Mouse (Mus musculus): ENCODE measurements around the gene Vps13c. TPM values are rescaled to one million over a fixed set of nuclear protein-coding genes. Genes with fewer than 3 reads are reported as not detected.

The Vps13c gene
- polyA plus RNA-seq, 1 experiment, result 9.2 TPM

DNA sequence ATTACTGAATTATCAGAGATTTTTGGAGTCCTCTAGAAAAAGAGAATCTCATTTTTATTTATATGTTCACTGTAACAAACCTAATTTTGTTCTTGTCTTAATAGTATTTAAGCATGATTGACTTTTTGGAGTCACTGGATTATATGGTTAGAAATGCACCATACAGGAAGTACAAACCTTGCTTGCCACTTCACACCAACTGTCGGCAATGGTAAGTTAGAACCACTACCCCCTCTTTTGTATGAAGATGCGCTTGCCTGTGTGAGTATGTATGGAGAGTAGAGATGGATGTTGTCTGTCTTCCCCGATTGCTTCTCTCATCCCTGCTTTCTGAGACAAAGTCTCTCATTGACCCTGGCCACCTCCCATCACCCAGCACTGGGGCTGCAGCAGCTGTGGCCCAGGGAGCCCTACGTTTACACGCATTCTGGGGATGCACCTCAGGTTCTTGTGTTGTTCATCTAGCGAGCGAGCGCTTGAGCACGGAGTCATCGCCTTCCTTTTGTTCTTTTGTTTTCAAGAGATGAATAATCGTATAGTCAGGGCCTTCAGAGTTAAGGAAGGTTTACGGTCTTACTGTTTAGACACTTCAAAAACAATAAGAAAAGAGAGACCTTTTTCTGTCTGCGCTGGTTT is 43.3 kb downstream of the Vps13c start:
- DNase-seq (ENCODE audit: low read depth), result no peak

DNA sequence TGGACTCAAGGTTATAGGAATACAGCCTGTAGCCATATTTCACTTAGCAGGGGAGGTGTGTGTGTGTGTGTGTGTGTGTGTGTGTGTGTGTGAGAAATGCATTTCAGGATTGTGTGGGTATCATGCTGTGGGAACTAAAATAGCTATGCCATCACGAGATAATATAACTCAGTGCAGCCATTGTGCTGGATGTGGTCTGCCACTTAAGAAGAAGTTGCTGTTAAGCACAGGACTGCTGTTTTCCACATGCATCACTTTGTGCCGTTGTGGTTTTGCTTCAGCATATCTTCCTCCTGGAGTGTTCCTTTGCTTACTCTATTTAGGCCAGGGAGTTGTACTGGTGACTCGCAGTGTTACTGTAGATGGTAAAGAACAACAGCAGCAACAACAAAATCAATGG is 43.9 kb downstream of the Vps13c start:
- DNase-seq (ENCODE audit: low read depth), result no peak

DNA sequence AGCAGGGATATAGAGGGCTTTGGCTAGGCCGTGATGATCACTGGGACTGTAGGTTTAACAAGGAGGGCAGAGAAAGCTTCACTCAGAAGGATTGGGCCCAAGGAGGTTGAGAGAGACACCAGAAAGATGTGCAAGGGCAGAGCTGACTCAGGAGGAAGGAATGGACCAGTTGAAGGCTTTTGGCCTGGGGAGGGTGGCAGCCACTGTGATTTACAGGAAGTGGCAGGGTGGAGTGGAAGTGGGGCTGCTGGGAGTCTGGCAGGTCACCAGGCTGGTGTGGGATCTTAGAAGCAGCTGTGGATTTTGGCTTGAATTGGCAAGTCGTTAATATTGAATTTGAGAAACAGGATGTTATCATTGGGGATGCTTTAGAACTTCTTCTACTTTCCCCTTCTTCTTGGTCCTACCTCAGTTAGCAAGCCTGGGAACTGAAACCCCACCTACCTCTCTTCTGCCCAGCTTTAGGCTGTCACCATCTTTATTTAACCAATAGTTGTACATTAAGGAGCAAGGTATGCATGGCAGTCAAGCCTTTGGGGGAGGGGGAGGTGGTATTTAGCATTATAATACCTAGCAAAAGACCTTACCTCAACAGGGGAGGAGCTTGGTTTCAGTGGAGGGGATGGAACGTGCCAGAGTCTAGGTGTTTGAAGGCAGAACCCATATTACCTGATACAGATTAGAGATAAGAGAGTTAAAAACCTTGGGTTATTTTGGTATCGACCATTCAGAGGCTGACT is 47.0 kb downstream of the Vps13c start:
- no peak for DNase-seq (ENCODE audit: low read depth)

DNA sequence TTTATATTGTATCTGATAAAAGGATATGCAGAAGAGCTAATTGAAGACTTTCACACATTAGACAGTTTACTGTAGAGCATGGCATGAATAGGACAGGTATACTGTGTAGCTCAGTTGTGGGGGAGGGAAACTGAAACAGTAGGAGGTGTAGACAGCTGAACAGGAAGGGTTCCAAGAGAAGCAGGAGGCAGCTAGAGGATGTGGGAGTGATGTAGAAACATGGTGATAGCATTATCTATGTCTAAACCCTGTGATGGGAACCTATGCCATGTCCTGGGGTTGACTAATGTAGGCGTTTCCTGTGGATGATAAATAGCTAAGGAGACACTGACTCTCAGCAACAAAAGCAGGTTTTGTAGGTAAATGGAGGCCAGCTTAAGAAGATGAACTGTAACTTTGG is 53.3 kb downstream of the Vps13c start:
- no peak for DNase-seq (ENCODE audit: low read depth)

DNA sequence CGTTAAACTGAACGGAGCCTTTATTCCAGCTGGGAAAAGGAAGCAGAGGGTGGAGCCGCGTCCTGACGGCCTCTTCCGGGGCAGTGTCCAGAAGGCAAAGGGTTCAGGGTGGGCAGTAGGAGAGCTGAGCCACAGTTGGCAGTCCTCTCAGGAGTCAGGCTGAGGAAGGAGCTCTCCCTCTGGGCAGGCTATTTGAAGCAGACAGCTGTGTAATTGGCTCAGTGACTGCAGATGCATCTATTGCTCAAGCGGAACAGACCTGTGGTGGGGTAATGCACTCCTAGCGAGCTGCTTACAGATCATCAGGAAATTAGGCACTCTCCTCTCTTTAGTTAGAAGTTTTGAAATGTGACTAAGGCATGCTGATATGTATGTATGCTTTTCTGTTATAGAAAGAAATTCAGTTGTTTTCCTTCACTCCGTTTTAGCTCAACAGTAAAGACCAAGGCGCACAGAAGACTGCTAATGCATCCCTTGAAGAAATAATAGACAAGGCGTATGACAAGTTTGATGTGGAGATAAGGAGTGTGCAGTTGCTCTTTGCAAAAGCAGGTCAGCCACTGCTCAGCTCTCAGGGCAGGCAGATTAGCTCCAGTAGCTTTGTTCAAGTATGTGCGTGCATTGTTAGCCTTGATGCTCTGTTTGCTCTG is 56.6 kb downstream of the Vps13c start:
- no peak for DNase-seq (ENCODE audit: low read depth)

DNA sequence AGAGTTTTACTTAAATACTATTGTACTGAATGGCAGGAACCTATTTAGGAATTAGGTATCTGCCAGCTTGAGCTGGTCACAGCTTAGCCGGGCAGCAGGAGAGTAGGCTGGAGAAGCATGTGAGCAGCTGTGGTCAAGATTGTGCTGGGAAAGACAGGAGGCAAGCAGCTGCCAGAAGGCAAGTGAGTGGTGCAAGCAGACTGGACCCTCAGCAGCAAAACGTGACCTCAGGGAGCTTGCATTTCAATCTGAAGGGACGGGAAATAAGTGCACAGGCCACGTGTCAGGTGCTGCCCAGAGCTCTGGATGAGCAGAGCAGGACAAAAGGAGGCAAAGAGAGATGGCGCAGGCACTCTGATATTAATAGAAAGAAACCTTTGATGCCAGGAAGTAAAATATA is 60.2 kb downstream of the Vps13c start:
- no peak for DNase-seq (ENCODE audit: low read depth)

DNA sequence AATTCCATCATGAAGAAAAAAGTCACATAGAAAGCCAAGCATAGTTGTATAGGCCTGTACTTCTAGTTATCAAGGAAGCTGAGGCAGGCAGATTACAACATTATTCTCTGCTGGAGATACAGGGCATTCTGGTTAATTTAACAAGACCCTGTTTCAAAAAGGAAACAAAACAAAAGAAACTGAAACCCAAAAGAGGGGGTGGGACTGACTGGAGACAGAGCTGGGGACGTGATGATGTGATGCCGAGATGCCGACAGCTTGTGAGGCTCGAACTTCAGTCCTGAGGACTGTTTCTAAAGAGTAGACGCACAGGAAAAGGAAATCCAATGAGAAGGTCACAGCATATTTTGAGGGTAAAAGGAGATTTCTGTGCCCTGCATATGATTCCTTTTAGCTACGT is 64.2 kb downstream of the Vps13c start:
- DNase-seq (ENCODE audit: low read depth), result no peak

DNA sequence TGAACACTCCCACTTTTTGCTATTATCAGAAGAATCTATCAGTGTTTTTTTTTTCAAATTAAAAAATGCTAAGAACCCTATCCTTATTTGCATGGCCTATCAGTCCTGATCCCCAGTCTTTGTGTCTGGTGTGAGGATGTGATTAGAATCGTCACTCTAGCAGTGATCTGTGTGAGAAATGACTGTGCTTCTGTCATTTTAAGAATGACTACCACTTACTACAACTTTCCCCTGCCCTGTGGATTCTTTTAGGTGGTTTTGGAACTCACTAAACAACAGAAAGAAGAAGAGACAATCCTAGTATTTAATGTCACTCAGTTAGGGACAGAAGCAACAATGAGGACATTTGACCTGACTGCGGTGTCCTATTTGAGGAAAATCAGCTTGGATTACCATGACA is 65.3 kb downstream of the Vps13c start:
- DNase-seq (ENCODE audit: low read depth), result no peak

DNA sequence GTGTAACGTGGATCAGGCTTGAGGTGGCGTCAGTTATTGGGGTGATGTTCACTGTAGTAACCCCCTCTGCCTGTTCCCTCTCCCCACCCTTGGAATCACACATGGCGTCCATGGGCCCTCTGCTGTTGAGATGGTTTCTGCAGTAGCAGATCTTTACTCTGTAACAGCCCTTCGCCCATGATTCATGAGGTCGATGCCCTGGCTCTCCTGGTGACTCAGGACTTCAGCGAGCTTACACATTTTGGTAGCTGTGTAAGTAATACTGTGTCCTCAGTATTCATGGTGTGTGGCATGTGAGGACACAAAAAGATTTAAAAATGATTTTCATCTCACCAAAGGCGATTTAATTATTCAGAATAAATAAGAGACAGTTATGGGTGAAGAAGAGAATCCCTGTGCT is 74.5 kb downstream of the Vps13c start:
- no peak for DNase-seq (ENCODE audit: low read depth)

DNA sequence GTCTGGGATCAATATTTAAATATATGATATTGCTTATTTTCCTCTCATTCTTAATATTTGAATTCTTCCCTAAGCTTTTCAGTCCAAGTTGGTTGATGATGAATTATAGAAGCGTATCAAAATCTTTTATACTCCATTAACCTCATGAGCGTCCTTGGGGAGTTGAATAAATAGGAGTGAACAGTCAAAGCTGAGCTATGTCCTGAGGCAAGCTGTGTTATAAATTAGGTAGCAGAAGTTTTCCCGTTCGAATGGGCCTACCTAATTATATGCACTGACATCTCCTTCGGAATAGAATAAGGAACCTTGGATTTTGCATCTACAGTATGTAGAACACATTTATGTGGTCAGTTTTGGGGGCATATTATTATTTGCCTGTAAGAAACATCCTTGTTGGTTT is 82.2 kb downstream of the Vps13c start:
- no peak for DNase-seq (ENCODE audit: low read depth)

DNA sequence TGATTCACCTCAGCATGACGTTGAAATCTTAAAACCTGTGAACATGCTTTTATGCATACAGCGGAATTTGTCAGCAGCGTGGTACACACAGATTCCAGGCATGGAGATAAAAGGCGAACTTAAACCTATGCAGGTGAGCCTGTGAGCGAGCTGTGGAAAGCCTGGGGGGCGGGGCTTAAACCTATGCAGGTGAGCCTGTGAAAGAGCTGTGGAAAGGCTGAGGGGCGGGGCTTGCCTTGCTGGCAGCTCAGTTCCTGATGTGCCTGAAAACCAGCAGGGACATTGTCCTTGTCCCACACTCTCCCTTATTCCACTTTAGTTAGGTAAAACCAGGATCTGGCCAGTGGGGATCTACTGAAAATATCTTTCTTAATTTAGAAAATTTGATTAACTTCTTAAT is 90.4 kb downstream of the Vps13c start:
- DNase-seq (ENCODE audit: low read depth), result no peak

DNA sequence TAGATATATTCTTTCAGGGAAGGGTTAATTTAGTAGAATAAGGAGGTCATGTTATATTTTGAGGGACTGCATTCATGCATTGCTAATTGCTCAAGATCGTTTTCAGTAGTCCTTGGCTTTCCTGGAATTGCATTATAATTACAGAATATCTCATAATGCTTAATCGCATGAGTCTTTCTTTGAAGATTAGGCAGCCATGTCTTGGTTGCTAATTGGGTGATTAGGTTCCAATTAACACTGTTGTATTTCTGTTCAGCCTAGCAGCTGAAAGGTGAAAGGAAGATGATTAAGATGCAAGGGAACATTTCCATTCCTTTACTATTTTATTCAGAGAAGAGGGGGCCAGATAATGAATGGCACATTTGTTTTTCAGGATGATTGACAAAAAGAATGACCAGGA is 97.1 kb downstream of the Vps13c start:
- DNase-seq (ENCODE audit: low read depth), result no peak

DNA sequence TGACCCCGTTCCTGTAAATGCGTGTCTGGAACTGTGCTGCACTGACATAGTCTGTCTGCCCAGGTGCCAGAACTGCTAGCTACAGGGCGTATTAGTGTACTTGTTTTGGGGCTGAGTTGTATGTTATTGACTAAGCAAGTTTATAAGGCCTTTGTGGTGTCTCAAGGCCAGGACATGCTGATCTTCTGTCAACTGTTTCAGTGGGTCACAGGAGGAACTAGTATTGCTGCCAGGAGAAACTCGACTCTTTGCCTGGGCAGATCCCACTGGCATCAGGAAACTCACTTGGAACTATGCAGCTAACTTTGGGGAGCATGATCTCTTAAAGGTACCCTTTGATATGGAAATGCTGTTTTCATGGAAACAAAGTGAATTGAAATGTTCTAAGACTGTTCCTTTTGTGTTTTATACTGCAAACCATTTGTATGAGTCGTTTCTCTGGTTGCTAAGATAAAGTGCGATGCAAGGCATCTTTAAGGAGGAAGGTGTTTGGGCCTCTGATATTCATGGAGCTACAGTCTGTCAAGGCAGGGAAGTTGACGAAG is 115.3 kb downstream of the Vps13c start:
- DNase-seq (ENCODE audit: low read depth), result no peak

DNA sequence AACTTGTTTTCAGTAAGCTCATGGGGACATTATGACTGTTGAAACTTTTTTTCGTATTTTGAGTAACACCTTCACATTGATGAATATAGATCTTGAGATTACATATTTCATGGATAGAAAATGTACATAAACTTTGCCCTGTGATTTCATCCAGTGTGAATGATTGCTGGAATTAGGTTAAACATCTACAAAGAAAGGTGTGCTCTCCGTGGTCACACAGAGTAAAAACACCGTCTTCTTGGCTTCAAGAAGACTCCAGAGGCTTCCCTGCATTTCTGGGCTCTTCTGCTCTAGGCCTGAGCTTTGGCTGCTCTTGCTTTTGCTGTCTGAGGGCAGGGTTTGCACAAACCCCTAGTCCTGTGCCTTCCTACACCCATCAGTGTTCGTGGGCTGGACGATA is 121.8 kb downstream of the Vps13c start:
- no peak for DNase-seq (ENCODE audit: low read depth)

DNA sequence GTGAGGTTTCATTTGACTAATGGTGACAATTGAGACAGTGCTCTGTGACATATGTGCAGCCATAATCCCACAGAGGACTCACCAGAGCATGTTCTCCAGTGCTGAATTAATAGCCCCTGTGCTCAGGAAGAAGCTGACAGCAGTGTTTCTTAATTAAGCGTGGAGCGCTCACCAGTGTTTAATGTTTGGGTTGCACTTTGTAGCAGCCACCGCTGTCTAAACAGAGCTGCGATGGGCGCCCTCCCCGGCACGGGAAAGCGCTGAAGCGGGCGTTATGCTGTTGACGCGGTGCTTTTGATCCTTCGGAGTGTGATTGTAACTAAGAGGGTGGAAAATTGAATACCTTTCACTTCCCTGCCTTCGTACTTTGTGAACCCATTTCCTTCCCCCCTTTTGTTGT is 125.7 kb downstream of the Vps13c start:
- no peak for DNase-seq (ENCODE audit: low read depth)

DNA sequence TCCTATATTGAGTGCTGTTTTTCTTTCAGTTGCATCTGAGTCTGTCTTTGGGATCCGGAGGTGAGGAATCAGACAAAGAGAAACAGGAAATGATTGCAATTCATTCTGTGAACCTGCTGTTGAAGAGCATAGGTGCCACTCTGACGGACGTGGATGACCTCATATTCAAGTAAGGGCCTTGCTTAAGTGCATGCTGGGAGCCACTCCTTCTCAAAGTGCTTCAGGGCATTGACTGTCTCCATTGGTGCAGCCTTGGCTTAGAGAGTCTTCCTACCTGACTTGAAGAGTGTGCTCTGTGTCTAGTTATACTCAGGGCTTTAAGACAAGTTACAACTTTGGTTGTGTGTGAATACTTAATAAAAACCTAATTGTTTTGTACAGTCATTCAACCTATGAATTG is 126.8 kb downstream of the Vps13c start:
- DNase-seq (ENCODE audit: low read depth), result no peak

DNA sequence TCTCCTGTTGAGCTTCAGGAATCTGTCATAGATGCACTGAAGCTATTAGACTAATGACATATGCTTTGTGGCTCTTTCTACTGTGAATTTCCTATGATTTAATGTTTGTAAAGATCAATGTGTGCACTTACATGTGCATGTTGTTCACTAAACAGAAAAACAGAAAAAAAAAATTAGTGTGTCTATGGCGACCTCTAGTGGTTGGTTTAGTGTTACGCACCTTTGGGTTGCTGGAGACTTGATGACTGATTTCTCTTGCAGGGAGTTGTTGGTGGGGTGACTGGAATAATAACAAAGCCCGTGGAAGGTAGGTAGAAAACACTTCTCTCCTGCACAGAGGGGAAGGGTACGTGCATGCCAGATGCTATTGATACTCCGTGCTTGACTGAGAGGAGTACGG is 133.3 kb downstream of the Vps13c start:
- no peak for DNase-seq (ENCODE audit: low read depth)

DNA sequence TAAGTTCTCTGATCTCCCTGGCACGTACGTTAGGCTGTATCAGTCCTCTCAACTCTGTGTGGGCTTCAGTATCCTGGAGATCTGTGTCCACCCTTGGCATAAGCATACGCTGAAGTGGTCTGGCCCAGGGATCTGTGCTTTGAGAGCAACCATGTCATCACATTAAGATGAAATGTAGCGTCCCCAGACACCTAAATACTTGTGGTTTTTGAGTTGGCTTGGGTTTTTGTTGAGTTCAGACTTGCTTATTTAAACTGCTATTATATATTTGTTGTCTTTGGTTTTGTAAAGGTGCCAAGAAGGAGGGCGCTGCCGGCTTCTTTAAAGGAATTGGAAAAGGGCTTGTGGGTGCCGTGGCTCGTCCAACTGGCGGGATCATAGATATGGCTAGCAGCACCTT is 135.3 kb downstream of the Vps13c start:
- no peak for DNase-seq (ENCODE audit: low read depth)

DNA sequence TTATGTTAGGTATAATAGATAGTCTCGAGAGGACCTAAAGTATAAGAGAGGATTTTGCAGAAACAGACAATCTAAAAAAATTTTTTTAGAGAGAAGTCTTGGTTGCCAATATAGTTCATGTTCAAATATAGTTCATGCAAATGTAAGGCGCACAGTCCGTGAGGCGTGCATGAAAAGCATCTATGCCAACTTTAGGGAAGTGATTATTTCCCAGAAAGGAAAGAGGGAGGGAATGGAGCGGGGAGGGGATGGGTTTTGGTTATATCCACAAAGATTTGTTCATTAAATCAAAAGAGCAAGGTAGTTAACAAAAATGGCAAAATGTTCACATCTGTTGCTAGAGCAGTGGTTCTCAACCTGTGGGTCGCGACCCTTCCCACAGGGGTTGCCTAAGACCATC is 166.4 kb downstream of the Vps13c start:
- no peak for DNase-seq (ENCODE audit: low read depth)

DNA sequence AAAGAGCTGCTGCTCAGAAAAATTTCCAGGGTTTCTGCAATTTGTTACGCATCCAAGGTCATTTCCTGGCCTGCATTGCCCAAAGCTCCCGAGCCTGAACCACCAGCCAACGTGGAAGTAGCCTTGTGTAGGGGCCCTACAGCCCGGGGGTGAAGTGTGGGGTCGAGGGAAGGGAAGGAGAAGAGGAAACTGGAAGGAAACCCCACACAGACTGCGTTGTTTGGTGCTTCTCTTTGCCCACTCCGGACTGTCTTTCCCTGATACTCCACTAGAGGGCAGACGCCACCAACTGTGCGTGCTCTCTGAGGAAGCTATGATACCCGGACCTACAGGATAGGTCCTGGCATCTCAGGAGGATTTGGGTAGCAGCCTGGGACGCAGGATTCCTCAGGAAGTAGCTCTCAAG is 174.8 kb downstream of the Vps13c start:
- DNase-seq (ENCODE audit: low read depth), result no peak

DNA sequence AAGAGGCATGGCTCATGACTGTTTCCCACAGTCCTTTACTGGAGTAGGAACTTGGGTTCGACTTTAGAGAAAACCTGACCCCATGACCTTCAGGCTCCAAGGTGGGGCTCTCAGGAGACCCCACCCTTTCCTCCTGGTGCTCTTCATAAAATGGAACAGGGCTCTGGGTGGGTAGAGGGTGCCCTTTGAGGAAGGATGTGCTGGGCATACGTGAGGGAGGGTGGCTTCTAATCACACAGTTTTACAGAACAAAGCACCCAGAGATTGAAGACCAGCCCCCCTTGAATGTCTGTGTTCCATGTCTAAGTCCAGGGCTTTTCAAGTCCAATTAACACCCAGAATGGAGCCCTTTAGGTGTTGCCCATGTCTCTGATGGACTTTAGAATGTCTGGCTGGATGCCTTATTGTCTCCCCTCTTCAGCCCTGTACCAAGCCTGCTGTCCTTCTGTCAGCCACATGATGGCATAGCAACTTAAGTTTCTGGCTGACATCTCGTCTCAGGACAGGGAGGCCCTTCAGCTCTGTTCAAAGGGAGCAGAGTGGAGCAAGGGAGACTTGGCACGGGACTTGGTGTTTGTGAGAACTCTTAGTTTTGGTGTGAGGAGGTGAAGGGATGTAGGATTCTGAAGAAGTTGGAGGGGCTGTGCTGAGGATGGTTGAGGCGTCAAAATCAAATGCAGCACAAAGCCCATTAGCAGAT is 176.2 kb downstream of the Vps13c start:
- no peak for DNase-seq (ENCODE audit: low read depth)

DNA sequence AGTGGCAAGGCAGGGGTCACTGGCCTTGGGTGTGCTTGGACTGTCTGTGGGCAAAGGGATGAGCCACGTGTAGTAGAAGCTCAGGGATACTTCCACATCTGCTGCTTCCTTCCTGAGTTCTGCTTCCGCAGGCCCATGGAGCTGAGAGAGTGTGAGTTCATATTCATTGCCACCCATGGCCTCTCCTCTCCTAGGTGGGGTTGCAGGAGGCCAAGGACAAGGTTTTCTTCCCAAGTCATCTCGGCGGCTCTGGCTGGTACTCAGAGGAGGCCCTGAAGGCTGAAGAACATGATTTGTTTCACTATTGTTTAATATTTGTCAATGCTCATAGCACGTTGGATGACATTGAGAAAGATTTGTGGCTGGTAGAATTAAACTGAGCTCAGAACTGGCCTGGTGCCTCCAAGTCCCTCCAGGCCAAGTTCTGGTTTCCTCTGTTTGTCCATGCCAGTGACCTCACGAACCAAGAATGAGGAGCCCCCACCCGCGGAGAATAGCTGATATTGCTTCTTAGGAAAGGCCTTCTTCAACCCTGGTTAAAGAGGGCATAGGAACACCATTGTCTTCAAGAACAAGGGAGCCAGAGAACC is 180.7 kb downstream of the Vps13c start:
- no peak for DNase-seq (ENCODE audit: low read depth)

Data from gonadal fat pad, adult 2 months (tissue).